8 mouse cellular contexts compared by ENCODE assay signal in the genomic region with DNA sequence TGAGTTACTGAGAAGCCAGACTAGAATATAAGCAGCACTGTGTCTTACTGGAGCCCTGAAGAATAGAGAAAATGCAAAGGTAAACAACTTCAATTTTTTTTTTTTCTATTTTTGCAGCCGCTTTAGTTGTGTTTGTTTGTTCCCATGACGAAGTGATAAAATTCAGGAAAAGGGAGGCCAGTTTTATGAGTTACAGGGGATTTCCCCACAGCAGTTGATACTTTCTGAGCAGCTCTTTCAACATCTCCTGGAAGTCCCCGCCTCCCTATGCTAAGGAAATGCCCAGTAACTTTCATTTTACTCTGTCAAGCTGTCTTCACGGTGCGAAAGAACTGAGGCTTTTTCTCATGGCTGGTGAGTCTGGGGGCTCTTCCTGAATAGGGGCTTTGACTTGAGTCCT. TPM values are rescaled to one million over a fixed set of nuclear protein-coding genes. Genes with fewer than 3 reads are reported as not detected.
DNase-seq lines count a peak whose midpoint lies in the region; ATAC-seq and TF ChIP-seq lines count a peak whose summit lies in the region.

Casp4 (plus strand) TSS at position 268 of the 400 bp plus-strand sequence.

- no peak within 1 kb of the TSS for H3K9ac ChIP-seq in lung, embryonic 14.5 days
- no peak within 1 kb of the TSS for H3K9ac ChIP-seq in forebrain, embryonic 13.5 days
- H3K9ac ChIP-seq in midbrain, embryonic 15.5 days: no peak within 1 kb of the TSS
- H3K9ac ChIP-seq in forebrain, postnatal 0 days: no peak within 1 kb of the TSS

- no peaks in the 10 kb centered on the region for H3K9me3 ChIP-seq in lung, embryonic 14.5 days (ENCODE audit: low read depth, low read length)
- no peaks in the 10 kb centered on the region for H3K9me3 ChIP-seq in forebrain, embryonic 13.5 days (replicated peaks)
- H3K9me3 ChIP-seq in midbrain, embryonic 15.5 days: no peaks in the 10 kb centered on the region
- H3K9me3 ChIP-seq in forebrain, postnatal 0 days (ENCODE audit: low read length): no peaks in the 10 kb centered on the region

- no peak for ATAC-seq in lung, embryonic 14.5 days (ENCODE audit: insufficient read depth)
- ATAC-seq in forebrain, embryonic 13.5 days: no peak
- no peak for ATAC-seq in midbrain, embryonic 15.5 days (replicated peaks)
- no peak for ATAC-seq in forebrain, postnatal 0 days

- no peak within 1 kb of the TSS for H3K27ac ChIP-seq in lung, embryonic 14.5 days (ENCODE audit: low read depth)
- H3K27ac ChIP-seq in forebrain, embryonic 13.5 days: no peak within 1 kb of the TSS
- no peak within 1 kb of the TSS for H3K27ac ChIP-seq in midbrain, embryonic 15.5 days
- H3K27ac ChIP-seq in forebrain, postnatal 0 days (ENCODE audit: low read depth, low read length): no peak within 1 kb of the TSS

- H3K4me1 ChIP-seq in lung, embryonic 14.5 days (ENCODE audit: insufficient read depth): no peaks in the 10 kb centered on the region
- no peaks in the 10 kb centered on the region for H3K4me1 ChIP-seq in forebrain, embryonic 13.5 days
- H3K4me1 ChIP-seq in midbrain, embryonic 15.5 days: no peaks in the 10 kb centered on the region
- H3K4me1 ChIP-seq in forebrain, postnatal 0 days (ENCODE audit: insufficient read depth): no peaks in the 10 kb centered on the region

- peak; percentile 86 for DNase-seq in 3T3-L1 (ENCODE audit: low read depth, low spot score)
- peak; percentile 72 for DNase-seq in NIH3T3 (ENCODE audit: low read depth)
- peak; percentile 7 for DNase-seq in heart, postnatal 4 days
- DNase-seq in lung, embryonic 14.5 days: peak; percentile 11
- DNase-seq in cerebellum, postnatal 10 days: no peak
- DNase-seq in forebrain, postnatal 0 days: no peak

- no peak within 1 kb of the TSS for H3K4me2 ChIP-seq in lung, embryonic 14.5 days
- H3K4me2 ChIP-seq in forebrain, embryonic 13.5 days: no peak within 1 kb of the TSS
- H3K4me2 ChIP-seq in midbrain, embryonic 15.5 days: no peak within 1 kb of the TSS
- no peak within 1 kb of the TSS for H3K4me2 ChIP-seq in forebrain, postnatal 0 days (ENCODE audit: low read depth)

- H3K4me3 ChIP-seq in lung, embryonic 14.5 days (ENCODE audit: low read depth, low read length): no peak within 1 kb of the TSS
- H3K4me3 ChIP-seq in forebrain, embryonic 13.5 days: no peak within 1 kb of the TSS
- no peak within 1 kb of the TSS for H3K4me3 ChIP-seq in midbrain, embryonic 15.5 days
- no peak within 1 kb of the TSS for H3K4me3 ChIP-seq in forebrain, postnatal 0 days (ENCODE audit: low read depth, low read length)

- no peaks in the 10 kb centered on the region for H3K27me3 ChIP-seq in lung, embryonic 14.5 days (ENCODE audit: insufficient read depth, low read length)
- no peaks in the 10 kb centered on the region for H3K27me3 ChIP-seq in forebrain, embryonic 13.5 days
- no peaks in the 10 kb centered on the region for H3K27me3 ChIP-seq in midbrain, embryonic 15.5 days (replicated peaks)
- no peaks in the 10 kb centered on the region for H3K27me3 ChIP-seq in forebrain, postnatal 0 days (ENCODE audit: insufficient read depth, low read length)

- H3K36me3 ChIP-seq in lung, embryonic 14.5 days (ENCODE audit: insufficient read depth): no peaks in the 10 kb centered on the region
- no peaks in the 10 kb centered on the region for H3K36me3 ChIP-seq in forebrain, embryonic 13.5 days (ENCODE audit: poor library complexity, severe bottlenecking)
- H3K36me3 ChIP-seq in midbrain, embryonic 15.5 days (replicated peaks): no peaks in the 10 kb centered on the region
- no peaks in the 10 kb centered on the region for H3K36me3 ChIP-seq in forebrain, postnatal 0 days (ENCODE audit: insufficient read depth)

- TF ChIP-seq CTCF in lung, embryonic 14.5 days (IDR thresholded peaks at IDR 0.05; ENCODE audit: low read depth): no peak
- no peak for TF ChIP-seq CTCF in forebrain, postnatal 0 days (IDR thresholded peaks at IDR 0.05; ENCODE audit: low read depth)

- WGBS in lung, embryonic 14.5 days: 51% methylated on average over 5 of the region's 5 CpGs
- WGBS in forebrain, embryonic 13.5 days: 86% methylated on average over 5 of the region's 5 CpGs
- WGBS in midbrain, embryonic 15.5 days: 82% methylated on average over 5 of the region's 5 CpGs
- WGBS in forebrain, postnatal 0 days: 85% methylated on average over 5 of the region's 5 CpGs

RNA-seq across cellular contexts. Expression of gene Casp4, which starts in this region (rescaled TPM):
- total RNA-seq in heart, postnatal 4 days (2021): 1 to 10 TPM; 1.7 to 3.4 TPM
- polyA plus RNA-seq in lung, embryonic 14.5 days (2014; fragmentation: Nextera tagmentation; extraction: Ambion mirVana): 0.37 and 0.69 TPM in 2 replicates
- 0.45 TPM in 1 of 2 replicates, not detected in the other for polyA plus RNA-seq in forebrain, embryonic 13.5 days (2015; fragmentation: Nextera tagmentation; extraction: Ambion mirVana)
- 0.49 and 0.92 TPM in 2 replicates for polyA plus RNA-seq in midbrain, embryonic 15.5 days (2015; fragmentation: Nextera tagmentation; extraction: Ambion mirVana)
- total RNA-seq in forebrain, postnatal 0 days (2014; rRNA removed): 0.19 TPM in 1 of 2 replicates, not detected in the other
- polyA plus RNA-seq in forebrain, postnatal 0 days (2015; fragmentation: Nextera tagmentation; extraction: Ambion mirVana): 0.44 and 0.65 TPM in 2 replicates

Comparison
In these comparisons a context has a peak if more than half of its experiments do, and no peak if none do; other contexts are left out.
1. Peak in DNase-seq in lung, embryonic 14.5 days; RNA of the gene not detected or under 1 TPM.
2. DNase-seq: peak in 3T3-L1 (single experiment), NIH3T3 (single experiment) and heart, postnatal 4 days (single experiment); none in cerebellum, postnatal 10 days (0 of 2) and forebrain, postnatal 0 days (single experiment).